Mouse (Mus musculus) heart, embryonic 12.5 days (tissue): ENCODE data around the gene Acp2. TPM values are rescaled to one million over a fixed set of nuclear protein-coding genes. Genes with fewer than 3 reads are reported as not detected.
A peak's percentile ranks its signal among the peaks of the same experiment; 100 is the strongest.

Experiments used
- ATAC-seq: fragments of 200-750 bp; cut with Nextera tagmentation; 2 replicates; pipeline ENCODE4 v1.8.0; 2017; ENCODE audit warnings: moderate TSS enrichment, moderate library complexity; ENCODE audit not compliant: insufficient number of reproducible peaks, low FRiP score
- H3K27ac ChIP-seq: fragments of 300-500 bp; sonication (generic); 2 replicates; pipeline ENCODE4 v1.5.1; 2016; ENCODE audit warnings: mild to moderate bottlenecking, moderate library complexity; ENCODE audit not compliant: poor library complexity, severe bottlenecking
- H3K27me3 ChIP-seq: fragments of 300-500 bp; sonication (generic); replicated peaks from 2 replicates; pipeline ENCODE4 v1.6.1; 2016; ENCODE audit warnings: mild to moderate bottlenecking, moderate library complexity
- H3K36me3 ChIP-seq: fragments of 300-500 bp; sonication (generic); 2 replicates; pipeline ENCODE4 v1.6.1; 2016; ENCODE audit warnings: mild to moderate bottlenecking, moderate library complexity
- H3K4me1 ChIP-seq: fragments of 300-500 bp; sonication (generic); replicated peaks from 2 replicates; pipeline ENCODE4 v1.6.1; 2016; ENCODE audit warnings: mild to moderate bottlenecking
- H3K4me2 ChIP-seq: fragments of 300-500 bp; sonication (generic); 2 replicates; pipeline ENCODE4 v1.6.1; 2016; ENCODE audit warnings: mild to moderate bottlenecking, moderate library complexity
- H3K4me3 ChIP-seq: fragments of 300-500 bp; sonication (generic); 2 replicates; pipeline ENCODE4 v1.5.1; 2016; ENCODE audit warnings: mild to moderate bottlenecking
- H3K9ac ChIP-seq: fragments of 300-500 bp; sonication (generic); 2 replicates; pipeline ENCODE4 v1.6.1; 2016; ENCODE audit warnings: mild to moderate bottlenecking, moderate library complexity
- H3K9me3 ChIP-seq: fragments of 300-500 bp; sonication (generic); replicated peaks from 2 replicates; pipeline ENCODE4 v1.6.1; 2016; ENCODE audit warnings: mild to moderate bottlenecking, moderate library complexity
- WGBS: fragments of 180-500 bp; shearing (Covaris S2); methylation state at CpG from one replicate; pipeline ENCODE4 v1.1.7; 2016; 5-methylcytosine and 5-hydroxymethylcytosine counted together
- polyA plus RNA-seq: library from polyadenylated mRNA; unstranded; fragments of >200 nt; fragmentation: Nextera tagmentation; extraction: Ambion mirVana; gene quantifications from 2 replicates; pipeline ENCODE4 v1.2.1, GENCODE M21; 2016

The Acp2 gene
- polyA plus RNA-seq, 1 experiment from 2014 or later: 22.3 TPM

GRCm38 (mm10) chr2:91175490-91175889 is 27.2 kb upstream of the Acp2 start:
- Histone ChIP-seq H3K4me3 (no peak overlapping the region), H3K4me1 (peaks cover 9% of the 10 kb centered on the region), H3K36me3 (peaks cover 18% of the 10 kb centered on the region), H3K9ac (no peak overlapping the region), H3K27me3 (no peaks in the 10 kb centered on the region), H3K4me2 (no peak overlapping the region), H3K27ac (no peak overlapping the region), H3K9me3 (no peaks in the 10 kb centered on the region)
- no peak for ATAC-seq
- WGBS: 67% methylated on average over 4 of the region's 4 CpGs

GRCm38 (mm10) chr2:91176234-91176633 is 26.5 kb upstream of the Acp2 start:
- H3K27ac ChIP-seq: no peak overlapping the region
- ATAC-seq: no peak
- no peak overlapping the region for H3K4me3 ChIP-seq
- H3K36me3 ChIP-seq: peaks cover 18% of the 10 kb centered on the region
- 46% methylated on average over 6 of the region's 6 CpGs for WGBS
- no peak overlapping the region for H3K9ac ChIP-seq
- peaks cover 13% of the 10 kb centered on the region for H3K4me1 ChIP-seq
- no peaks in the 10 kb centered on the region for H3K27me3 ChIP-seq
- no peak overlapping the region for H3K4me2 ChIP-seq
- H3K9me3 ChIP-seq: no peaks in the 10 kb centered on the region

- peaks cover 11% of the 10 kb centered on the region for H3K36me3 ChIP-seq
- no peak overlapping the region for H3K9ac ChIP-seq
- no peak overlapping the region for H3K4me3 ChIP-seq
- no peak overlapping the region for H3K27ac ChIP-seq
- peaks cover 33% of the 10 kb centered on the region for H3K4me1 ChIP-seq
- ATAC-seq: no peak
- H3K4me2 ChIP-seq: no peak overlapping the region
- WGBS: 34% methylated on average over 4 of the region's 4 CpGs
- no peaks in the 10 kb centered on the region for H3K9me3 ChIP-seq
- H3K27me3 ChIP-seq: no peaks in the 10 kb centered on the region
These were observed 22.9 kb upstream of the Acp2 start for GRCm38 (mm10) chr2:91179825-91180224.

GRCm38 (mm10) chr2:91180706-91181105 is 22.0 kb upstream of the Acp2 start:
- Histone ChIP-seq H3K36me3 (peaks cover 11% of the 10 kb centered on the region), H3K4me3 (no peak overlapping the region), H3K27me3 (no peaks in the 10 kb centered on the region), H3K4me2 (no peak overlapping the region), H3K27ac (no peak overlapping the region), H3K4me1 (peaks cover 30% of the 10 kb centered on the region), H3K9ac (no peak overlapping the region), H3K9me3 (no peaks in the 10 kb centered on the region)
- 67% methylated on average over 5 of the region's 5 CpGs for WGBS
- no peak for ATAC-seq

- 14% methylated on average over 8 of the region's 8 CpGs for WGBS
- ATAC-seq: no peak
- Histone ChIP-seq H3K36me3 (peaks cover 7% of the 10 kb centered on the region), H3K27me3 (no peaks in the 10 kb centered on the region), H3K4me2 (peak overlapping the region; percentile 94), H3K9ac (peak overlapping the region; percentile 75; the same call in 1 of the 2 replicates), H3K9me3 (no peaks in the 10 kb centered on the region), H3K27ac (no peak overlapping the region), H3K4me3 (peak overlapping the region; percentile 90), H3K4me1 (peaks cover 25% of the 10 kb centered on the region)
These were observed 20.7 kb upstream of the Acp2 start for GRCm38 (mm10) chr2:91182016-91182404.

GRCm38 (mm10) chr2:91182405-91183147 is 20.1 kb upstream of the Acp2 start:
- ATAC-seq: peak; percentile 91
- peaks cover 25% of the 10 kb centered on the region for H3K4me1 ChIP-seq
- H3K27ac ChIP-seq: peak overlapping the region; percentile 42; the same call in 1 of the 2 replicates
- WGBS: under 1% methylated on average over 73 of the region's 81 CpGs
- H3K4me2 ChIP-seq: peak overlapping the region; percentile 94
- no peaks in the 10 kb centered on the region for H3K27me3 ChIP-seq
- peaks cover 7% of the 10 kb centered on the region for H3K36me3 ChIP-seq
- H3K9me3 ChIP-seq: no peaks in the 10 kb centered on the region
- peak overlapping the region; percentile 90 for H3K4me3 ChIP-seq
- peak overlapping the region; percentile 75 for H3K9ac ChIP-seq

GRCm38 (mm10) chr2:91183148-91183513 is 19.6 kb upstream of the Acp2 start:
- Histone ChIP-seq H3K27me3 (no peaks in the 10 kb centered on the region), H3K27ac (no peak overlapping the region), H3K9me3 (no peaks in the 10 kb centered on the region), H3K4me1 (peaks cover 25% of the 10 kb centered on the region), H3K36me3 (peaks cover 2% of the 10 kb centered on the region; the same call in 1 of the 2 replicates), H3K9ac (peak overlapping the region; percentile 75), H3K4me3 (peak overlapping the region; percentile 90), H3K4me2 (peak overlapping the region; percentile 94)
- ATAC-seq: peak; percentile 95
- 0% methylated on average over 9 of the region's 9 CpGs for WGBS

- ATAC-seq: no peak
These were observed 18.8 kb upstream of the Acp2 start, which contains the start of gene Madd for GRCm38 (mm10) chr2:91183711-91184405. Madd (minus strand) TSS chr2:91183837.

GRCm38 (mm10) chr2:91186208-91186607 is 16.5 kb upstream of the Acp2 start:
- Histone ChIP-seq H3K4me1 (peaks cover 20% of the 10 kb centered on the region), H3K4me3 (no peak overlapping the region), H3K4me2 (no peak overlapping the region), H3K9me3 (no peaks in the 10 kb centered on the region), H3K9ac (no peak overlapping the region), H3K27ac (no peak overlapping the region), H3K27me3 (no peaks in the 10 kb centered on the region), H3K36me3 (no peaks in the 10 kb centered on the region)
- WGBS: 64% methylated on average over 1 of the region's 1 CpGs
- ATAC-seq: no peak

More at GRCm38 (mm10) chr2:91183711-91184405, 18.8 kb upstream of the Acp2 start, which contains the start of gene Madd:
- peak within 1 kb of the TSS; percentile 90 for H3K4me3 ChIP-seq
- H3K9ac ChIP-seq: peak within 1 kb of the TSS; percentile 75
- H3K27me3 ChIP-seq: no peaks in the 10 kb centered on the region
- H3K4me2 ChIP-seq: peak within 1 kb of the TSS; percentile 94
- H3K27ac ChIP-seq: peak within 1 kb of the TSS; percentile 42; the same call in 1 of the 2 replicates
- H3K36me3 ChIP-seq: no peaks in the 10 kb centered on the region
- no peaks in the 10 kb centered on the region for H3K9me3 ChIP-seq
- H3K4me1 ChIP-seq: peaks cover 25% of the 10 kb centered on the region
- WGBS: 58% methylated on average over 15 of the region's 15 CpGs

- no peak overlapping the region for H3K27ac ChIP-seq
- no peak for ATAC-seq
- H3K4me1 ChIP-seq: peaks cover 10% of the 10 kb centered on the region
- WGBS: 42% methylated on average over 4 of the region's 4 CpGs
- H3K36me3 ChIP-seq: no peaks in the 10 kb centered on the region
- H3K27me3 ChIP-seq: no peaks in the 10 kb centered on the region
- H3K4me3 ChIP-seq: no peak overlapping the region
- no peak overlapping the region for H3K9ac ChIP-seq
- H3K9me3 ChIP-seq: no peaks in the 10 kb centered on the region
- no peak overlapping the region for H3K4me2 ChIP-seq
These were observed 15.3 kb upstream of the Acp2 start for GRCm38 (mm10) chr2:91187431-91187830.

- ATAC-seq: no peak
- Histone ChIP-seq H3K27me3 (no peaks in the 10 kb centered on the region), H3K4me1 (peaks cover 8% of the 10 kb centered on the region), H3K9me3 (no peaks in the 10 kb centered on the region), H3K4me2 (no peak overlapping the region), H3K9ac (no peak overlapping the region), H3K36me3 (no peaks in the 10 kb centered on the region), H3K27ac (no peak overlapping the region), H3K4me3 (no peak overlapping the region)
- 84% methylated on average over 16 of the region's 16 CpGs for WGBS
These were observed 12.2 kb upstream of the Acp2 start for GRCm38 (mm10) chr2:91190501-91190900.
